ENCODE assay signal across 25 mouse cellular contexts in genomic region chr14:36715684-36716083, GRCm38 (mm10).
"Had no signal": no experiment of that assay in that cellular context is flagged by ENCODE, and none has a peak within 500 bp of the region (broad histone marks: within the 10 kb centered on the region; RNA-seq: fewer than 3 reads in every experiment).

No protein-coding gene starts in this region.

- H3K4me1 ChIP-seq: heart, embryonic 13.5 days; heart, embryonic 15.5 days; hindbrain, embryonic 13.5 days; hindbrain, embryonic 15.5 days; kidney, embryonic 15.5 days; limb, embryonic 13.5 days; limb, embryonic 15.5 days had no signal

- H3K36me3 ChIP-seq: heart, embryonic 13.5 days; heart, embryonic 15.5 days; hindbrain, embryonic 13.5 days; hindbrain, embryonic 15.5 days; kidney, embryonic 15.5 days; limb, embryonic 13.5 days; limb, embryonic 15.5 days had no signal

- H3K27me3 ChIP-seq: heart, embryonic 13.5 days; heart, embryonic 15.5 days; hindbrain, embryonic 13.5 days; hindbrain, embryonic 15.5 days; kidney, embryonic 15.5 days; limb, embryonic 13.5 days; limb, embryonic 15.5 days had no signal

- ATAC-seq: hindbrain, postnatal 0 days; intestine, embryonic 16.5 days had no signal

- H3K4me3 ChIP-seq: heart, adult 2 months; heart, embryonic 13.5 days; heart, embryonic 15.5 days; hindbrain, embryonic 13.5 days; hindbrain, embryonic 15.5 days; kidney, embryonic 15.5 days; limb, embryonic 13.5 days; limb, embryonic 15.5 days had no signal

- H3K9me3 ChIP-seq: heart, embryonic 13.5 days; heart, embryonic 15.5 days; hindbrain, embryonic 13.5 days; hindbrain, embryonic 15.5 days; kidney, embryonic 15.5 days; limb, embryonic 13.5 days; limb, embryonic 15.5 days had no signal

- DNase-seq: gastrocnemius, postnatal 14 days; gastrocnemius, postnatal 36 days; heart, adult 11 months; heart, adult 2 months; heart, postnatal 14 days; heart, postnatal 36 days; kidney, adult 11 months; kidney, adult 2 months; kidney, adult 9 months; kidney, postnatal 14 days; kidney, postnatal 36 days; layer of hippocampus, adult 9-11 months; layer of hippocampus, postnatal 36 days; left cerebral cortex, postnatal 4 days had no signal

- H3K4me2 ChIP-seq: heart, embryonic 11.5 days; heart, embryonic 13.5 days; heart, embryonic 15.5 days; hindbrain, embryonic 13.5 days; hindbrain, embryonic 15.5 days; kidney, embryonic 15.5 days; limb, embryonic 13.5 days; limb, embryonic 15.5 days had no signal

- H3K27ac ChIP-seq: heart, adult 2 months; heart, embryonic 13.5 days; heart, embryonic 15.5 days; hindbrain, embryonic 13.5 days; hindbrain, embryonic 15.5 days; hindbrain, postnatal 0 days; kidney, embryonic 15.5 days; kidney, postnatal 0 days; limb, embryonic 13.5 days; limb, embryonic 15.5 days had no signal

- H3K9ac ChIP-seq: heart, embryonic 13.5 days; heart, embryonic 15.5 days; hindbrain, embryonic 13.5 days; hindbrain, embryonic 15.5 days; kidney, embryonic 15.5 days; limb, embryonic 13.5 days; limb, embryonic 15.5 days had no signal
